Mouse (Mus musculus): ENCODE measurements around the gene Rcor1. TPM values are rescaled to one million over a fixed set of nuclear protein-coding genes. Genes with fewer than 3 reads are reported as not detected.

Gene Rcor1
- 11.3 and 11.6 TPM in 2 replicates for polyA plus RNA-seq (2012; rRNA removed)

- Histone ChIP-seq H3K27ac (ENCODE audit: insufficient read depth, low read length) (peak within 1 kb of the TSS; percentile 58), H3K4me3 (ENCODE audit: insufficient read depth, low read length) (peak within 1 kb of the TSS; percentile 78), H3K4me1 (ENCODE audit: control insufficient read depth, insufficient read depth, low read length) (no peaks in the 10 kb centered on the region; the same call in 1 of the 2 replicates)
- TF ChIP-seq CTCF (IDR thresholded peaks at IDR 0.05; ENCODE audit: extremely low read depth, insufficient read depth, low read length), result no peak
- peak; percentile 65; the same call in 1 of the 2 replicates for TF ChIP-seq POLR2A (IDR thresholded peaks at IDR 0.05; ENCODE audit: extremely low read depth, insufficient read depth, low read length)
Measured at GRCm38 (mm10) chr12:111038976-111039612, at the start of gene Rcor1. TSS of gene Rcor1 (plus strand) at chr12:111039351.

- H3K27ac ChIP-seq (ENCODE audit: insufficient read depth, low read length), result no peak overlapping the region
- TF ChIP-seq POLR2A (IDR thresholded peaks at IDR 0.05; ENCODE audit: extremely low read depth, insufficient read depth, low read length) (no peak), CTCF (IDR thresholded peaks at IDR 0.05; ENCODE audit: extremely low read depth, insufficient read depth, low read length) (no peak)
- no peaks in the 10 kb centered on the region for H3K4me1 ChIP-seq (ENCODE audit: control insufficient read depth, insufficient read depth, low read length)
- no peak overlapping the region for H3K4me3 ChIP-seq (ENCODE audit: insufficient read depth, low read length)
Measured at GRCm38 (mm10) chr12:110989409-110989808, 49.7 kb upstream of the Rcor1 start.

- Histone ChIP-seq H3K4me3 (ENCODE audit: insufficient read depth, low read length) (no peak overlapping the region), H3K27ac (ENCODE audit: insufficient read depth, low read length) (no peak overlapping the region), H3K4me1 (ENCODE audit: control insufficient read depth, insufficient read depth, low read length) (no peaks in the 10 kb centered on the region)
- TF ChIP-seq CTCF (IDR thresholded peaks at IDR 0.05; ENCODE audit: extremely low read depth, insufficient read depth, low read length) (no peak), POLR2A (IDR thresholded peaks at IDR 0.05; ENCODE audit: extremely low read depth, insufficient read depth, low read length) (no peak)
Measured at GRCm38 (mm10) chr12:110990500-110990899, 48.7 kb upstream of the Rcor1 start.

DNA sequence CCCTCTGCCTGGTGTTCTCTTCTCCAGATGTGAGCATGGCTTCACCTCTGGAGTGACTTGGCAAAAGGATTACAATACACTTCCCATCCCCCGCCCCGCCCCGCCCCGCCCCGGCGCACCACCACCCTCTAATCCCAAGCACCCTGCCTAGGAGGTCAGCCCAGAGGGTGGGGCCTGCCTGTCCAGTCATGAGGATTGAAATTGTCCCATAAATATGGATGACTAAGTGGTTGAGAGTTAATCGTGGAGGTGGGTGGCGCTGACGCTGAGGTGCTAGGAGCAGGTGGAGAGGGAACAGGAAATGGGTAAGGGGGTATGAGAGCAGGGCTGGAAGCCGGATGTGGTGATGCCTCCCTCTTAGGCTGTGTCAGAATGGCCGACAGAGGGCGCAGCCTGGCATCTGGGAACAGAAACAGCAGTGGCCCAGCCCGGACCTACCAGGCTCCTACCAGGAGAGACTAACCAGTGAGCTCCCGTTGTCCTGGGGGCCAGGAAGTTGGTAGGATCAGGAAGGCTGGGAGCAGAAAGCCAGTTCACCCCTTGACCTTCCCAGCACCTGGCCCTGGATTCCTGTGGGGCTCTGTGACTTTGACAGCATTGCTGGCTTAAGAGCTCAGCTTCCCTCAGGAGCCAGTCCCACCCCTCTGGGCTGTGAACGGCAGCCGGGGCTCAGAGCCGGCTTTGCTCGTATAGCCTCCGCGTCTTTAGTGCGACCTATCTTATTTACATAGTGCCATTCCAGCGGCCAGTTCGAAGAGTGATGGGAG is 47.6 kb upstream of the Rcor1 start:
- TF ChIP-seq POLR2A (IDR thresholded peaks at IDR 0.05; ENCODE audit: extremely low read depth, insufficient read depth, low read length), result no peak
- TF ChIP-seq CTCF (IDR thresholded peaks at IDR 0.05; ENCODE audit: extremely low read depth, insufficient read depth, low read length), result peak; percentile 45
- no peak overlapping the region for H3K27ac ChIP-seq (ENCODE audit: insufficient read depth, low read length)
- H3K4me1 ChIP-seq (ENCODE audit: control insufficient read depth, insufficient read depth, low read length), result no peaks in the 10 kb centered on the region
- peak overlapping the region; percentile 37 for H3K4me3 ChIP-seq (ENCODE audit: insufficient read depth, low read length)

- no peak for TF ChIP-seq POLR2A (IDR thresholded peaks at IDR 0.05; ENCODE audit: extremely low read depth, insufficient read depth, low read length)
- peak; percentile 84 for TF ChIP-seq CTCF (IDR thresholded peaks at IDR 0.05; ENCODE audit: extremely low read depth, insufficient read depth, low read length)
- H3K27ac ChIP-seq (ENCODE audit: insufficient read depth, low read length), result no peak overlapping the region
- H3K4me3 ChIP-seq (ENCODE audit: insufficient read depth, low read length), result peak overlapping the region; percentile 37
- H3K4me1 ChIP-seq (ENCODE audit: control insufficient read depth, insufficient read depth, low read length), result no peaks in the 10 kb centered on the region
Measured at GRCm38 (mm10) chr12:110992128-110992553, 47.0 kb upstream of the Rcor1 start.

DNA sequence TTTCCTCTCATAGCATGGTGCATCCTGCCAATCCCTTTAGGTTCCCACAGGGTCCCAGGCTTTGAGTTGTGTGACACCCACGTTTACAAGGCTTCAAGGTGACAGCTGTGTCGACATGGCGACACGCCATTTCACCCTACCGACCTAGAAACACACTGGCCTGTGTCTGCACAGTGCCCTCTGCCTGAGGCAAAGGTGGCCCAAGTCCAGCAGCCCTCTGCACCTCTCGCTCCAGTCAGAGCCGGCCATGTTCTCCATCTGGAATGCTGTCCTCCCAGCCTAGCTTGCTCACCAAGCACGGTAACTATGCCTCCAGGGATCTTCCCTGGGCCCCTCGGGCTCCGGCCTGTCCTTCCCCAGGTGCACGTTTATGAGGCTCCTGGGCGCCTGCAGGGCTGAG is 46.4 kb upstream of the Rcor1 start:
- H3K27ac ChIP-seq (ENCODE audit: insufficient read depth, low read length), result no peak overlapping the region
- H3K4me1 ChIP-seq (ENCODE audit: control insufficient read depth, insufficient read depth, low read length), result no peaks in the 10 kb centered on the region
- TF ChIP-seq CTCF (IDR thresholded peaks at IDR 0.05; ENCODE audit: extremely low read depth, insufficient read depth, low read length), result no peak
- TF ChIP-seq POLR2A (IDR thresholded peaks at IDR 0.05; ENCODE audit: extremely low read depth, insufficient read depth, low read length), result no peak
- H3K4me3 ChIP-seq (ENCODE audit: insufficient read depth, low read length), result no peak overlapping the region

DNA sequence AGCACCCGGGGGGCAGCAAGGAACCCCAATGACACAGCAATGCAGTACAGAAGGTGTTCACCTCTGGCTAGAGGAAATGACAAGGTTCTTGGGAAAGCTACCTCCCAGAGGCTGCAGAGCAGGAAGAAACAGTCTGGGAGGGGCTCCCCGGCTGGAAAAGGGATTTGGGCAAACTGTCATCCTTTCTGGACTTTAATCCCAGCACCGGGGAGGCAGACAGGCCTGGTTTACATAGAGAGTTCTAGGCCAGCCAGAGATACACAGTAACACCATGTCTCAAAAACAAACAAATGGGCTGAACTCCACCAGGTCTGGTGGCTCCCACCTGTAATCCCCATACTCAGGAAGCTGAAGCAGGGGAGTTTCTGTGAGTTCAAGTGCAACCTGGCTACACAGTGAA is 45.9 kb upstream of the Rcor1 start:
- TF ChIP-seq CTCF (IDR thresholded peaks at IDR 0.05; ENCODE audit: extremely low read depth, insufficient read depth, low read length) (no peak), POLR2A (IDR thresholded peaks at IDR 0.05; ENCODE audit: extremely low read depth, insufficient read depth, low read length) (no peak)
- H3K4me1 ChIP-seq (ENCODE audit: control insufficient read depth, insufficient read depth, low read length), result no peaks in the 10 kb centered on the region
- H3K4me3 ChIP-seq (ENCODE audit: insufficient read depth, low read length), result no peak overlapping the region
- H3K27ac ChIP-seq (ENCODE audit: insufficient read depth, low read length), result no peak overlapping the region

DNA sequence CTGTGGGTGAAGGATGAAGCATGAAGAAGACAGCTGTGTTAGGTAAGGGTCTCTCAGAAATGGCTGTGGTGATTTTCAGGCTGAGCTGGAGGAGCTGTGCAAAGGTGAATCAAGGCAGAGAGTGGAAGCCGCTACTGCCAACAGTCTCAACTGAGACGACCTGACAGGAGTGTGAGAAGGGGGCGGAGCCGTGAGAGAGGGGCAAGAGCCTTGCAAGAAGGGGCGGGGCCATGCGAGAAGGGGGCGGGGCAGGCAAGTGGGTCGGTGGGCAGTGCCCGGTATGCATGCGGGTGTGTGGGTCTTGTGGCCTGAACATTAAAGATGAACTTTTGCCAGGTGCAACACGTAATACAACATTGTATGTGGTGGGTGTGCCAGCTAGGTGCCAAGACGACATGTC is 44.5 kb upstream of the Rcor1 start:
- Histone ChIP-seq H3K4me3 (ENCODE audit: insufficient read depth, low read length) (no peak overlapping the region), H3K4me1 (ENCODE audit: control insufficient read depth, insufficient read depth, low read length) (no peaks in the 10 kb centered on the region), H3K27ac (ENCODE audit: insufficient read depth, low read length) (no peak overlapping the region)
- no peak for TF ChIP-seq POLR2A (IDR thresholded peaks at IDR 0.05; ENCODE audit: extremely low read depth, insufficient read depth, low read length)
- no peak for TF ChIP-seq CTCF (IDR thresholded peaks at IDR 0.05; ENCODE audit: extremely low read depth, insufficient read depth, low read length)

GRCm38 (mm10) chr12:110998092-110998491 is 41.1 kb upstream of the Rcor1 start:
- no peaks in the 10 kb centered on the region for H3K4me1 ChIP-seq (ENCODE audit: control insufficient read depth, insufficient read depth, low read length)
- no peak overlapping the region for H3K27ac ChIP-seq (ENCODE audit: insufficient read depth, low read length)
- H3K4me3 ChIP-seq (ENCODE audit: insufficient read depth, low read length), result no peak overlapping the region
- TF ChIP-seq CTCF (IDR thresholded peaks at IDR 0.05; ENCODE audit: extremely low read depth, insufficient read depth, low read length) (no peak), POLR2A (IDR thresholded peaks at IDR 0.05; ENCODE audit: extremely low read depth, insufficient read depth, low read length) (no peak)

GRCm38 (mm10) chr12:110999820-111000219 is 39.3 kb upstream of the Rcor1 start:
- H3K4me1 ChIP-seq (ENCODE audit: control insufficient read depth, insufficient read depth, low read length), result no peaks in the 10 kb centered on the region
- no peak overlapping the region for H3K27ac ChIP-seq (ENCODE audit: insufficient read depth, low read length)
- TF ChIP-seq POLR2A (IDR thresholded peaks at IDR 0.05; ENCODE audit: extremely low read depth, insufficient read depth, low read length), result no peak
- TF ChIP-seq CTCF (IDR thresholded peaks at IDR 0.05; ENCODE audit: extremely low read depth, insufficient read depth, low read length), result no peak
- no peak overlapping the region for H3K4me3 ChIP-seq (ENCODE audit: insufficient read depth, low read length)

All from cortical plate, adult 2 months (tissue).